Mouse (Mus musculus): ENCODE measurements around the gene Mios. TPM values are rescaled to one million over a fixed set of nuclear protein-coding genes. Genes with fewer than 3 reads are reported as not detected.

Mios gene
- polyA plus RNA-seq (2012; rRNA removed), result 4.8 and 5.6 TPM in 2 replicates

DNA sequence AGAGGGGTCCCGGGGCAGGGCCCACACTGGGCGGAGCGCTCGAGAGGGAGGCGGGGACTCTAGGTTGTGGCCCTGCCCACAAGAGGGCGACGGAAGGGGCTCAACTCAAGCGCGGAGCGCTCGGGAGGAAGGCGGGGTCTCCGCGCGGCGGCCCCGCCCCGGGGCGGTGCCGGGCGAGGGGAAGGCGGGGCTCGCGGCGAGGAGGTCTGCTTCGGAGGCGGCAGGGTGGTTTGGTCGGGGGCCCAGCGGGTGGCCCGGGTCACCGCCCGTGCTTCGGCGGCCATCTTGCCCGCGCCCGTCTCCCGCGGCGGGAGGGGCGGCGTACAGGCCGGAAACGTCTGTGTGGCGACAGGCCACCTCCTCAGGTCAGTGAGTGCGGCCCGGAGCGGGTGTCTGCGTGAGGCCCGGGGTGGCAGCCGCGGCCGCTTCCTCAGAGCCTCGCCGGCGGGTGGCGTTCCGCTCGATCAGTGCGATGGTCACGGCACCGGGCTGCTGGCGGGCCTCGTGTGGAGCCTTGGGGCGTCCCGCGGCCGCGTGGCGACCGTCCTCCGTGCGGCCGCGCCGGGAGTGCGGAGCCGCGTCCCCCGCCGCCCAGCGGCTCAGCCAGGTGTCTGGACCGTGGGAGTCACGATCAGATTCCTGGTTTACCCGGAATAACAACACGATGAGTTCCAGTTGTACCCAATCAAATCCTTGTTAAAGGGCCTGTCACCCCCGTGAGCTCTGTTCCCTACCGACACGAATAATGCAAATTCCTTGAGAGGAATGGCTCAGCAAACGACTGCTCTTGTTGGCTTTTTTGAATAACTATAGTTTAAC is at the start of gene Mios:
Mios (plus strand) TSS at position 176 of the 819 bp plus-strand sequence.
- H3K4me1 ChIP-seq (replicated peaks; ENCODE audit: control insufficient read depth, insufficient read depth, low read length), result no peaks in the 10 kb centered on the region
- DNase-seq, result peak; percentile 88
- no peaks in the 10 kb centered on the region for H3K27me3 ChIP-seq (ENCODE audit: control insufficient read depth, insufficient read depth, low read length)
- TF ChIP-seq CTCF (IDR thresholded peaks at IDR 0.05; ENCODE audit: borderline replicate concordance, control insufficient read depth, extremely low read depth, insufficient read depth, low read length, poor library complexity) (peak; percentile 80), POLR2A (IDR thresholded peaks at IDR 0.05; ENCODE audit: control insufficient read depth, extremely low read depth, insufficient read depth, low read length, poor library complexity) (peak; percentile 89)
- no peak within 1 kb of the TSS; the same call in 1 of the 2 replicates for H3K27ac ChIP-seq (ENCODE audit: control insufficient read depth, insufficient read depth, low read length)
- H3K4me3 ChIP-seq (ENCODE audit: control insufficient read depth, insufficient read depth, low read length), result peak within 1 kb of the TSS; percentile 99
- WGBS, result under 1% methylated on average over 89 of the region's 90 CpGs
- no peaks in the 10 kb centered on the region for H3K36me3 ChIP-seq (ENCODE audit: control insufficient read depth, insufficient read depth, low read length)

DNA sequence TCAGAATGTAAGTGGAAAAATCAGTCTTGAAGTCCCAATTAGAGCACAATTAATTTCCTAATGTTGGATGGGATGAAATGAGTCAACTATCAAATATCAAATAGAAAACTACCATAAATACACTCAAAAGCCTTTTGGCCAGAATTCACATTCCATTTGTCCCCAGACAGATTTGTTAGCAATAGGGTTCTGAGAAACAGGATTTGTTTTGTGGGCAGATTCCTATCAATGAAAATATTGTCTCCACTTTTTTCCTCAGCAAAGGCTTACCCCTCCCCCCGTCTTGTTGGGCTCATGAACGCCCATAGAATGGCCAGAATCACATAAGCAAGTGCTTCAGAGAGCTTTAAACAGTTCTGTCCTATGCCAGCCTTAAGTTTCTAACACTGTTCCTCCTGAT is 49.0 kb upstream of the Mios start:
- TF ChIP-seq POLR2A (IDR thresholded peaks at IDR 0.05; ENCODE audit: control insufficient read depth, extremely low read depth, insufficient read depth, low read length, poor library complexity) (no peak), CTCF (IDR thresholded peaks at IDR 0.05; ENCODE audit: borderline replicate concordance, control insufficient read depth, extremely low read depth, insufficient read depth, low read length, poor library complexity) (no peak)
- no peak for DNase-seq
- Histone ChIP-seq H3K27me3 (ENCODE audit: control insufficient read depth, insufficient read depth, low read length) (no peaks in the 10 kb centered on the region), H3K27ac (ENCODE audit: control insufficient read depth, insufficient read depth, low read length) (no peak overlapping the region), H3K36me3 (ENCODE audit: control insufficient read depth, insufficient read depth, low read length) (no peaks in the 10 kb centered on the region), H3K4me1 (replicated peaks; ENCODE audit: control insufficient read depth, insufficient read depth, low read length) (no peaks in the 10 kb centered on the region), H3K4me3 (ENCODE audit: control insufficient read depth, insufficient read depth, low read length) (no peak overlapping the region)
- WGBS, result 74% methylated on average over 2 of the region's 2 CpGs

GRCm38 (mm10) chr6:8164741-8165140 is 44.3 kb upstream of the Mios start:
- TF ChIP-seq POLR2A (IDR thresholded peaks at IDR 0.05; ENCODE audit: control insufficient read depth, extremely low read depth, insufficient read depth, low read length, poor library complexity) (no peak), CTCF (IDR thresholded peaks at IDR 0.05; ENCODE audit: borderline replicate concordance, control insufficient read depth, extremely low read depth, insufficient read depth, low read length, poor library complexity) (no peak)
- H3K36me3 ChIP-seq (ENCODE audit: control insufficient read depth, insufficient read depth, low read length), result no peaks in the 10 kb centered on the region
- no peaks in the 10 kb centered on the region for H3K4me1 ChIP-seq (replicated peaks; ENCODE audit: control insufficient read depth, insufficient read depth, low read length)
- WGBS, result 76% methylated on average over 1 of the region's 1 CpGs
- no peak overlapping the region for H3K27ac ChIP-seq (ENCODE audit: control insufficient read depth, insufficient read depth, low read length)
- H3K27me3 ChIP-seq (ENCODE audit: control insufficient read depth, insufficient read depth, low read length), result no peaks in the 10 kb centered on the region
- no peak overlapping the region for H3K4me3 ChIP-seq (ENCODE audit: control insufficient read depth, insufficient read depth, low read length)
- DNase-seq, result no peak

- Histone ChIP-seq H3K4me3 (ENCODE audit: control insufficient read depth, insufficient read depth, low read length) (no peak overlapping the region), H3K27me3 (ENCODE audit: control insufficient read depth, insufficient read depth, low read length) (no peaks in the 10 kb centered on the region), H3K36me3 (ENCODE audit: control insufficient read depth, insufficient read depth, low read length) (no peaks in the 10 kb centered on the region), H3K27ac (ENCODE audit: control insufficient read depth, insufficient read depth, low read length) (no peak overlapping the region), H3K4me1 (replicated peaks; ENCODE audit: control insufficient read depth, insufficient read depth, low read length) (no peaks in the 10 kb centered on the region)
- no peak for DNase-seq
- TF ChIP-seq POLR2A (IDR thresholded peaks at IDR 0.05; ENCODE audit: control insufficient read depth, extremely low read depth, insufficient read depth, low read length, poor library complexity), result no peak
- TF ChIP-seq CTCF (IDR thresholded peaks at IDR 0.05; ENCODE audit: borderline replicate concordance, control insufficient read depth, extremely low read depth, insufficient read depth, low read length, poor library complexity), result no peak
- 97% methylated on average over 1 of the region's 1 CpGs for WGBS
Observed at GRCm38 (mm10) chr6:8172101-8172500, 36.9 kb upstream of the Mios start.

DNA sequence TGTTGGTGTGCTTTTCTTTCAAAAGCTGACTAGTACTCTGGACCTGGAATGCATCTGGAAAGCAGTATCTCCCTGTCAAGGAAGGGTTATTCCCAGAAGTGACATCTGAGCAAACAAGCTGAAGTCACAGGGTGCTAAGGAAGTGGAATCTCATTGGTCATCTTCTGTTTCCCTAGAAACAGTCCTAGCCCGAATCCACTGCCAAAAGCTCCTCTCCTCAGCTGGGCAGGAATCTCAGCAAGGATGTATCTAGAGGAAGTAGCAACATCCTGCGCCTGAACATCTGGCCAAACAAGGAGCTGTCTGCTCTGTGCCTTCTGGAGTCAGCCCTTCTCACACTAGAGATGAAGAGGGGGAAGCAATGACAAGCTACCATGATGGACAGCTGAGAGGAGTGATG is 35.0 kb upstream of the Mios start:
- H3K4me1 ChIP-seq (replicated peaks; ENCODE audit: control insufficient read depth, insufficient read depth, low read length), result no peaks in the 10 kb centered on the region
- no peak overlapping the region for H3K4me3 ChIP-seq (ENCODE audit: control insufficient read depth, insufficient read depth, low read length)
- DNase-seq, result no peak
- no peak overlapping the region for H3K27ac ChIP-seq (ENCODE audit: control insufficient read depth, insufficient read depth, low read length)
- TF ChIP-seq CTCF (IDR thresholded peaks at IDR 0.05; ENCODE audit: borderline replicate concordance, control insufficient read depth, extremely low read depth, insufficient read depth, low read length, poor library complexity), result no peak
- TF ChIP-seq POLR2A (IDR thresholded peaks at IDR 0.05; ENCODE audit: control insufficient read depth, extremely low read depth, insufficient read depth, low read length, poor library complexity), result no peak
- H3K36me3 ChIP-seq (ENCODE audit: control insufficient read depth, insufficient read depth, low read length), result no peaks in the 10 kb centered on the region
- H3K27me3 ChIP-seq (ENCODE audit: control insufficient read depth, insufficient read depth, low read length), result no peaks in the 10 kb centered on the region
- 63% methylated on average over 2 of the region's 2 CpGs for WGBS

- Histone ChIP-seq H3K27ac (ENCODE audit: control insufficient read depth, insufficient read depth, low read length) (no peak overlapping the region), H3K27me3 (ENCODE audit: control insufficient read depth, insufficient read depth, low read length) (no peaks in the 10 kb centered on the region), H3K4me3 (ENCODE audit: control insufficient read depth, insufficient read depth, low read length) (no peak overlapping the region), H3K4me1 (replicated peaks; ENCODE audit: control insufficient read depth, insufficient read depth, low read length) (no peaks in the 10 kb centered on the region), H3K36me3 (ENCODE audit: control insufficient read depth, insufficient read depth, low read length) (no peaks in the 10 kb centered on the region)
- no peak for DNase-seq
- no peak for TF ChIP-seq CTCF (IDR thresholded peaks at IDR 0.05; ENCODE audit: borderline replicate concordance, control insufficient read depth, extremely low read depth, insufficient read depth, low read length, poor library complexity)
- no peak for TF ChIP-seq POLR2A (IDR thresholded peaks at IDR 0.05; ENCODE audit: control insufficient read depth, extremely low read depth, insufficient read depth, low read length, poor library complexity)
- WGBS, result 96% methylated on average over 7 of the region's 7 CpGs
Observed at GRCm38 (mm10) chr6:8175346-8175745, 33.7 kb upstream of the Mios start.
